Mouse (Mus musculus) right cerebral cortex, postnatal 25 days (tissue): ENCODE measurements at regions not wholly inside any gene's neighbourhood (a gene's known extent, or its start where the extent isn't known, plus 50 kb on each side); places are given as distances from the start of the nearest gene placed in this dataset.

Experiments
- DNase-seq: peaks from one replicate; pipeline ENCODE4 v3.0.0; 2022

- no peak for DNase-seq
These were observed 93.3 kb upstream of the A530016L24Rik start for GRCm38 (mm10) chr12:112395909-112396308.

GRCm38 (mm10) chr12:112403688-112404240 is 85.5 kb upstream of the A530016L24Rik start:
- DNase-seq = no peak

- no peak for DNase-seq
These were observed 84.9 kb upstream of the A530016L24Rik start for GRCm38 (mm10) chr12:112404338-112404737.

- DNase-seq = no peak
These were observed 83.5 kb upstream of the A530016L24Rik start for GRCm38 (mm10) chr12:112405781-112406213.

GRCm38 (mm10) chr12:112411612-112412350 is 77.5 kb upstream of the A530016L24Rik start:
- DNase-seq = no peak

GRCm38 (mm10) chr12:112412351-112412697 is 76.9 kb upstream of the A530016L24Rik start:
- no peak for DNase-seq

- no peak for DNase-seq
These were observed 73.2 kb upstream of the A530016L24Rik start for GRCm38 (mm10) chr12:112415926-112416473.

GRCm38 (mm10) chr12:112416537-112416936 is 72.7 kb upstream of the A530016L24Rik start:
- no peak for DNase-seq

- no peak for DNase-seq
These were observed 70.6 kb upstream of the A530016L24Rik start for GRCm38 (mm10) chr12:112418636-112419035.

- DNase-seq = no peak
These were observed 67.1 kb upstream of the A530016L24Rik start for GRCm38 (mm10) chr12:112422177-112422576.

GRCm38 (mm10) chr12:112424150-112424549 is 65.1 kb upstream of the A530016L24Rik start:
- DNase-seq = no peak

GRCm38 (mm10) chr12:112426681-112427080 is 62.6 kb upstream of the A530016L24Rik start:
- DNase-seq = no peak

- no peak for DNase-seq
These were observed 59.0 kb upstream of the A530016L24Rik start for GRCm38 (mm10) chr12:112430104-112430846.

GRCm38 (mm10) chr12:112433315-112433714 is 55.9 kb upstream of the A530016L24Rik start:
- no peak for DNase-seq

- DNase-seq = no peak
These were observed 54.5 kb upstream of the A530016L24Rik start for GRCm38 (mm10) chr12:112434673-112435294.

GRCm38 (mm10) chr12:112435295-112436110 is 53.7 kb upstream of the A530016L24Rik start:
- peak; percentile 23 for DNase-seq

- DNase-seq = no peak
These were observed 52.2 kb upstream of the A530016L24Rik start for GRCm38 (mm10) chr12:112437046-112437445.

- no peak for DNase-seq
These were observed 51.0 kb upstream of the A530016L24Rik start for GRCm38 (mm10) chr12:112438206-112438605.
